Mouse (Mus musculus) CD4-positive, CD25-positive, alpha-beta regulatory T cell, adult 9 weeks (primary cell): ENCODE measurements around the gene Gins3. TPM values are rescaled to one million over a fixed set of nuclear protein-coding genes. Genes with fewer than 3 reads are reported as not detected.

Source experiments
- polyA plus RNA-seq: library from polyadenylated mRNA; unstranded; fragments of 100-300 nt; shearing (Covaris generic); gene quantifications from one replicate; pipeline ENCODE4 v1.2.1, GENCODE M21; 2017

Gins3 gene
- polyA plus RNA-seq = 14.4 TPM

DNA sequence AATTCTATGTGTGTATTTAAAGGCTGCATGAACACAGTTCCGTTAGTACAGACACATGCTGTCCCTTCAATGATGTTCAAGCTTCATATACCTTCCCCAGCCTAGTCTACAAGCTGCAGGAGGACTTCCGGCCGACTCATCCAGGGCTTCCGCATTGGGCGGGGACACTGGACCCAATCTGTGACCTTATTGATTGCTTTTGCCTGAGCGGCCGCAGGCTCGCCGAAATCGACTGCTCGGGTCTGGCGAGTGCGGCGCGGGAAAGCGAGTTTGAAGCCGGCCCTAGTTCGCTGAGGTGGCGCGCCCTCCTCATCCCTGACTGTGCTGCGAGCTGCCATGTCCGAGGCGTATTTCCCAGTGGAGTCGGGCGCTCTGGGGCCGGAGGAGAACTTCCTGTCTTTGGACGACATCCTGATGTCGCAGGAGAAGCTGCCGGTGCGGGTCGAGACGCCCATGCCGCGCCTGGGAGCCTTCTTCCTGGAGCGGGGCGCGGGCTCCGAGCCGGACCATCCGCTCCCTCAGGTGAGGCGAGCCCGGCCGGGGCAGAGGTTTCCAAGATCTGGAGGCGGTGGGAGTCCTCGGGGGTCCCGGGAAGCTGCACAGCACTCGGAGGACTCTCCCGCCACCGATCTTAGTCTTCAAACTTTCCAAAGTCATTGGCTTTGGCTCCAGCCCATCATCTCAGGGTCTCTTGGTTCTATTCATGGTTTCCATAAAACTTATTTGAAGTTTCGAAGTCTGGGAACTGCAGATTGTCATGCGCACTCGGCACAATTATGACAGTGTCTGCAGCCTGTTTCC is at the start of gene Gins3:
Gene Gins3, plus strand, starts transcription at position 192 of the 801 bp plus-strand sequence.

DNA sequence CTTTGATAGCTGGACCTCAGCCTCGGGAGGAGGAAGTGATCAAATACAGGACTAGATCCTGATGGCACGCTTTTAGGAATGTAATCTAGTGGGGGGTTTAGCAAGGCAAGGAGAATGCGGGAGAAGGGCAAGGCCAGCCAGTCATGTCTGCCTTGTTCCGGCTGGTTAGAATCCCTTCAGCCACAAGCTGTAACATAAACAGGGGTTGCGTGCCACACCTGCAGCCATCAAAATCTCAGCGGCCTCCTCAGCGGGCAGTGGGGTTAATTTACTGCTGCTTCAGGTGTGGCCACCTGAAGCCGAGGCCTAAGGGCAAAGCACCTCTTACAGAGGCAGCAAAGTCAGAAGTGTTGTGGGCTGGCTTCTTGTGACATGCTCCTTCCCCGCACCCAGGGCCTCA is 43.4 kb downstream of the Gins3 start, which contains the start of gene Ndrg4:
Gene Ndrg4, plus strand, starts transcription at position 350 of the 400 bp plus-strand sequence.

Other genes with a start within 250 kb of the Gins3 start
- 33.1 TPM for gene Cfap20, start 198.6 kb upstream of the Gins3 start, polyA plus RNA-seq
- 4.5 TPM for gene Csnk2a2, start 143.4 kb upstream of the Gins3 start, polyA plus RNA-seq
- gene Ccdc113, start 99.4 kb upstream of the Gins3 start, polyA plus RNA-seq = not detected
- gene Prss54, start 57.1 kb upstream of the Gins3 start, polyA plus RNA-seq = not detected
- 1.8 TPM for gene Ndrg4, start 43.5 kb downstream of the Gins3 start, polyA plus RNA-seq
- gene Setd6, start 82.4 kb downstream of the Gins3 start, polyA plus RNA-seq = 6.3 TPM
- gene Cnot1, start 174.0 kb downstream of the Gins3 start, polyA plus RNA-seq = 164 TPM
- gene Sap18b, start 191.9 kb downstream of the Gins3 start, polyA plus RNA-seq = 213 TPM
- gene Slc38a7, start 220.1 kb downstream of the Gins3 start, polyA plus RNA-seq = 19.6 TPM